Mouse (Mus musculus): ENCODE measurements around the gene Vrk3. TPM values are rescaled to one million over a fixed set of nuclear protein-coding genes. Genes with fewer than 3 reads are reported as not detected.
A peak's percentile ranks its signal among the peaks of the same experiment; 100 is the strongest.
"Not testable (repeated sequence)": the region's sequence is repeated elsewhere in the genome, so short reads cannot be mapped to it uniquely, and the experiment has no call there.

Vrk3 gene
- total RNA-seq, 1 experiment from 2014 or later = 67.1 TPM

DNA sequence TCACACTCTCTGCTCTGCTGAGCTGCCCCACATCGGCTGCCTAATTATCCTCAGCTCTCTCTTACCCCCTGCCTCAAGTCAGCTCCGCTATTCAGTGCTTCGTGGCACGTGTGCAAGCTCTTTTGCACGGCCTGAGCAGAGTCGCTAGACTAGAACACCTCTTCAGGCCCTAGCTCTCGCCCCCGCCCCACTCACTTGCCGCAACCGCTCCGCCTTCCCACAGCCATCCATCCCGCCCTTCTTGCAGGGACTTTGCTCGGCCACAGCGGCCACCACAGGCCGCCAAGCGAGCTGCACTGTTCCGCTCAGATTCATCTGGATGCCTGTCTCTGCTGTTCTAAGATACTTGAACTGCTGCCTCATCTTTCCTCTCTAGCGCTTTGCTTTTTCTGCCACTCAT is 3.1 kb upstream of the Vrk3 start:
- peak; percentile 64 to 79 for ATAC-seq (replicated peaks in 1 of 2; ENCODE audit: insufficient read depth in 1 of 2, low FRiP score in 2 of 2, low TSS enrichment in 1 of 2, low read depth in 1 of 2, poor library complexity in 2 of 2, severe bottlenecking in 2 of 2)

DNA sequence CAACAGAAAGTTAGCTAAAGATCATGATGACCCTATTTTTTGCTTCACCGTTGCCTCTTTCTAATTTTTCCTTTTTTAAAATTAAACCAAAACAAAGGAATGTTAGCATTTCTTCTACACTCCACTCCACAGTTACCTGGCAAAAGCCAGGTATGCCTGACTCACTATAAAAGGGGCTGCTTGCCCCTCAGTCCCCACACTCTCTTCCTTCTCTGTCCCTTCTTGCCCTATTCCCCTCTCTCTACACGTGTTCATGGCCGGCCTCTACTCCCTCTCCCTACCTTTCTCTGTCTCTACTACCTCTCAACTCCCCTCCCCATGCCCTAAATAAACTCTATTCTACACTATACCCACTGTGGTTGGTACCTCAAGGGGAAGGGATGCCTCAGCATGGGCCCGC is 1.1 kb upstream of the Vrk3 start:
- ATAC-seq (replicated peaks in 1 of 2; ENCODE audit: insufficient read depth in 1 of 2, low FRiP score in 2 of 2, low TSS enrichment in 1 of 2, low read depth in 1 of 2, poor library complexity in 2 of 2, severe bottlenecking in 2 of 2) = no peak

DNA sequence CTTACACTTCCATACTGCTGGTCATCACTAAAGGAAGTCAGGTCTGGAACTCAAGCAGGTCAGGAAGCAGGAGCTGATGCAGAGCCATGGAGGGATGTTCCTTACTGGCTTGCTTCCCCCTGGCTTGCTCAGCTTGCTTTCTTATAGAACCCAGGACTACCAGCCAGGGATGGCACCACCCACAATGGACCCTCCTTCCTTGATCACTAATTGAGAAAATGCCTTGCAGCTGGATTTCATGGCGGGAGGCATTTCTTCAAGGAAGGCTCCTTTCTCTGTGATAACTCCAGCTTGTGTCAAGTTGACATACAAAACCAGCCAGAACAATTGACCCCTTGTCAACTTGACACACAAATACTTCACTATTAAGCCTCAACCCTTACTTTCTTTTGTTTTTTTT is 2.7 kb downstream of the Vrk3 start, which contains the start of gene Zfp473:
Gene Zfp473 (minus strand): TSS at position 101 of the 400 bp plus-strand sequence.
- not testable (repeated sequence) for ATAC-seq (replicated peaks in 1 of 2; ENCODE audit: insufficient read depth in 1 of 2, low FRiP score in 2 of 2, low TSS enrichment in 1 of 2, low read depth in 1 of 2, poor library complexity in 2 of 2, severe bottlenecking in 2 of 2)

DNA sequence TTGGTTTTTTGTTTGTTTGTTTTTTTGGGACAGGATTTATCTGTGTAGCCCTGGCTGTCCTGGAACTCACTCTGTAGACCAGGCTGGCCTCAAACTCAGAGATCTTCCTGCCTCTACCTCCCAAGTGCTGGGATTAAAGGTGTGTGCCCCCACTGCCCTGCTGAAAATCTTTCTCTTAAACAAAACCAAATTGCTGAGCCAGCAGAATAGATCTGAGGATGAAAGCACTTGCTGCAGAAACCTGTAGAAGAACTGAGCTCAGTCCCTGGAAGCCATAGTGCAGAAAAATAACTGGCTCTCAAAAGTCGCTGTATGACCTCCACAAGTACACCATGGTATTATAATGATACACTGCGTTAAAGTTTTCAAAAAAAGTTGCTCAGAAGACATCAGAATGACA is 9.0 kb downstream of the Vrk3 start:
- no peak for ATAC-seq (replicated peaks in 1 of 2; ENCODE audit: insufficient read depth in 1 of 2, low FRiP score in 2 of 2, low TSS enrichment in 1 of 2, low read depth in 1 of 2, poor library complexity in 2 of 2, severe bottlenecking in 2 of 2)

DNA sequence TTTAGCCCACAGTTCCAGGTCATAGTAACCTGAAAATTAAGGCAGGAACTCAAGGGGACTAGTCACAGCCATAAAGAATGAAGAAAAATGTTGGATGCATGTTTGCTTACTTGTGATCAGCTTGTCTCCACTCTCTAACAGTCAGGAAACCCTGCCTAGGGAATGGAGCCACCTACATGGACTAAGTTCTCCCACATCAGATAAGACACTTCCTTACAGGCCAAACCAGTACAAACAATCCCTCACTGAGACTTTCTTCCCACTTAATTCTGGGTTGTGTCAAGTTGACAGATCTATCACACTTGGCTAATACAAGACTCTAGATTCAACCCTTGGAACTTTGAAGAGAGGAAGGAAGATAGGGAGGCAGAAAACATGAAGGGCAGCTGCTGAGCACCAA is 12.2 kb downstream of the Vrk3 start:
- no peak for ATAC-seq (replicated peaks in 1 of 2; ENCODE audit: insufficient read depth in 1 of 2, low FRiP score in 2 of 2, low TSS enrichment in 1 of 2, low read depth in 1 of 2, poor library complexity in 2 of 2, severe bottlenecking in 2 of 2)

DNA sequence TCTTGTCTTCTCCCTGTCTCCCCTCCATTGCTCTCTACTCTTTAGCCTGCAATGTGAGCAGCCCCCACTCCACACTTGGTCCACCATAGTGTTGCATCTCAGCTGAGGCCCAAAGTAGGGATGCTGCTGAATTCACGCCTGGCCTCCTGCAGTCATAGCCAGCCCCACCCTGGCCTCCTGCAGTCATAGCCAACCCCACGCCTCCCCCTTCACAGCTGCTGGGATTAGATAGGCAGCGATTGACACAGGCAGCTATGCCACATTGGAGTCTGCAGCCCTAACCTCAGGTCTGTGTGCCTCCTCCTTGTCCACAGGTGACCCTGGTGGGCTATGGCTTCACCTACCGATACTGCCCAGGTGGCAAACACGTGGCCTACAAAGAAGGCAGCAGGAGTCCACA is 19.9 kb downstream of the Vrk3 start:
- no peak for ATAC-seq (replicated peaks in 1 of 2; ENCODE audit: insufficient read depth in 1 of 2, low FRiP score in 2 of 2, low TSS enrichment in 1 of 2, low read depth in 1 of 2, poor library complexity in 2 of 2, severe bottlenecking in 2 of 2)

DNA sequence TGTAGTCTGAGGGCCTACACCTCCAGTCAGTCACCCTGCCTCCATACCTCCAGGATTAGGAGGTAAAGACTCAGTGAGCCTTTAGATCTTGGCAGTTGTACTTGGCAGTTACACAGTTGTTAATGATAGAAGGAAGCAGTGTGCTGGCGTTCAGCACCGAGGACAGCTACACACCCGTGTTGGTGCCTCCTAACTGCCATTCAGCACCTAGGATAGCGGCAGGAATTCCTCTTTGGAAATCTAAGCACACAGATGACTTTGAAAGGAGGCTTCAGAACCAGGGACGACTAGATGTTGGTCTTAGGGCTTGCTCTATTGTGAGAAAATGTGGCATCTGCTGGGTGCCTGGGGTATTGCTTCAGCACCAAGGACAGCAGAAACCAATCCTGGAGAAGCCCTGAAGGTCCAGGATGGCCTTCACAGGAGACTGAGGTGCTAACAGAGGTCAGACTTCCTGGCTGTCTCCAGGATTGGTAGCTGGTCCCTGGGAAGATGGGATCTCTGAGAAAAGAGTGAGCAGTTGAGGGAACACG is 21.9 kb downstream of the Vrk3 start:
- 0 out of 4 replicates have a peak, but pooled peaks of 1 of the 2 experiments have one; percentile 16 for ATAC-seq (replicated peaks in 1 of 2; ENCODE audit: insufficient read depth in 1 of 2, low FRiP score in 2 of 2, low TSS enrichment in 1 of 2, low read depth in 1 of 2, poor library complexity in 2 of 2, severe bottlenecking in 2 of 2)

DNA sequence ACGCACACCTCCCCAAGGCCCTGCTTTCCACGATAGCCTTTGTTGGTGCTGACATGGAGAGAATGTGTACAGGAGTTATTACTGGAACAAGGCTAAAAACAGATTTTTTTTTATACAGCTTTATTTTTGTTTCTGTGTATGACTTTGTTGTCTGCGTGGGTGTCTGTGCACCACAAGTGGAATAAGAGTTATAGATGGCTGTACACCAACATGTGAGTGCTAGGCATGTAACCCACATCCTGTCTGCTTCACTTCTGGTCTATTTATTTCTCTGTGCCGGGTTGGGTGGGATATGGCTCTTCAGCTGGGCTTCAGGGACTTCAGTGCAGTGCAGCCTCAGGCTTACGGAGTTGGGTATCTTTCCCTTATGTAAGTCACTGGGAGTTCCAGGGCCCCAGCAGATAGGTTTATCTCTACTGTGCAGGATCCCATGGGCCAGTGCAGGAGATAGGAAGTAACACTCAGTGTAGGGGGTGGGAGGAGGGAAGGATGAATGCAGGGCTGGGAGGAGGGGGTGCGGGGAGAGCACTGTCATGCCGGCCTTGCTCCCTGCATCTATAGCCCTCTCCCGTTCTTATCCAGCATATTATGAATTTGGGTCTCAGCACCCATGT is 24.5 kb downstream of the Vrk3 start:
- no peak for ATAC-seq (replicated peaks in 1 of 2; ENCODE audit: insufficient read depth in 1 of 2, low FRiP score in 2 of 2, low TSS enrichment in 1 of 2, low read depth in 1 of 2, poor library complexity in 2 of 2, severe bottlenecking in 2 of 2)

DNA sequence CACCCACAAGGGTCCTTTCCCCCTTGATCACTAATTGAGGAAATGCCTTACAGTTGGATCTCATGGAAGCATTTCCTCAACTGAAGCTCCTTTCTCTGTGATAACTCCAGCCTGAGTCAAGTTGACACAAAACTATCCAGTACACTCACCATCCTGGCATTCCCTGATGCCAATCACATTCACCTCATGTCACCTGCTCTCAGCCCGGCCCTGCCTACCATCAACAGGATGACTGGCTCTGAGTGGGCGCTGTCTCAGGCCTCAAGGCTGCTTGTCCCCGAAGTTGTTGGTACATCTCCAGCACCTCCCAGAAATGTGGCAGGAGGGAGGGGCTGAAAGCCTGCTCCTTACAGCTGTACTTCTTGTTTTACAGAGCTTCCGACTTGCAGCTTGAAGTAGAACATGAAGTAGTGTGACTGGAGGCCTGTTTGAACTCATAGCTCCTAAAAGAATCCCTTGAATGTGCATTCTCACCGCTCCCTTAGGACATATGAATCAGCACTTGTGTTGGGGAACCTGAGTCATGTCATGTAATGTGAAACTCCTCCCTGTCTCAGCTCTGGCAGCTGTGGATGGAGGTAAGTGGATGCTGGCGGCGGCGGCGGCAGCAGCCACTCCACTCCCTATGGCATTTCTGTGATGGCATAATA is 28.8 kb downstream of the Vrk3 start:
- ATAC-seq (replicated peaks in 1 of 2; ENCODE audit: insufficient read depth in 1 of 2, low FRiP score in 2 of 2, low TSS enrichment in 1 of 2, low read depth in 1 of 2, poor library complexity in 2 of 2, severe bottlenecking in 2 of 2) = no peak

DNA sequence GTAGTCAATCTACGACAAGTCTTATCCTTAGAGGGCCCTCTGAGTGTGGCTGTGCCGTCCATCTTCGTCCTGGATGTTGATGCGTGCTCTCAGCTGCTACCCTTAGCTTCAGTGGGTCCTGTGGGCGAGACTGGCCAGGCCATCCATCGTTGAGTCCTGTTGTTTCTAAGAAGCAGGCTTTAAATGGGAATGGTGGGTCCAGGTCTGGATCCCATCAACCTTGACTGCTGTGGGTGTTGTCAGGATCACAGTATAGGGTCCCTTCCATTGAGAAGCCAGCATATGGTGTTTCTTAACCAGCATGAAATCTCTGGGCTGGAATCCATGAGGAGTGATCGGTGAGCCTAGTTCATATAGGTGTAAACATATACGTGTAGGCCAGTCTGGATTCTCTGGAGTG is 31.9 kb downstream of the Vrk3 start:
- no peak for ATAC-seq (replicated peaks in 1 of 2; ENCODE audit: insufficient read depth in 1 of 2, low FRiP score in 2 of 2, low TSS enrichment in 1 of 2, low read depth in 1 of 2, poor library complexity in 2 of 2, severe bottlenecking in 2 of 2)

DNA sequence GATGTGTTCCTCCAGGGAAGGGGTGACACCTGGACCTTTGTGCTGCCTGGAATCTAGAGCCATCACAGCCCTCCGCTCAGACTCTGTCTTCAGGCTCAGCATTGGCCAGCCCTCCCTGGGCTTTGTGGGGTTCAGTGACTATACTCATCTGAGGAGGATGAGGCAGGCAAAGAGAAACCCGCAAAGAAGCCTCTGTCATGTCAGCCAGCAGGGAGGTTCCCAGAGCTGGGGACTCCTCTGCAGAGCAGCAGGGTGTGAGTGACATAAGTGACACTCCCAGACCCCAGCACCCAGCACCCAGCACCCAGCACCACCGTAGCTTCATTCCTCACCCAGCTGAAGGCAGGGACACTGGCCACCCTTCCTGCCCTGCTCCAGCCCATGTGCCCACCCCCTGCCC is 41.3 kb downstream of the Vrk3 start:
- no peak for ATAC-seq (replicated peaks in 1 of 2; ENCODE audit: insufficient read depth in 1 of 2, low FRiP score in 2 of 2, low TSS enrichment in 1 of 2, low read depth in 1 of 2, poor library complexity in 2 of 2, severe bottlenecking in 2 of 2)

DNA sequence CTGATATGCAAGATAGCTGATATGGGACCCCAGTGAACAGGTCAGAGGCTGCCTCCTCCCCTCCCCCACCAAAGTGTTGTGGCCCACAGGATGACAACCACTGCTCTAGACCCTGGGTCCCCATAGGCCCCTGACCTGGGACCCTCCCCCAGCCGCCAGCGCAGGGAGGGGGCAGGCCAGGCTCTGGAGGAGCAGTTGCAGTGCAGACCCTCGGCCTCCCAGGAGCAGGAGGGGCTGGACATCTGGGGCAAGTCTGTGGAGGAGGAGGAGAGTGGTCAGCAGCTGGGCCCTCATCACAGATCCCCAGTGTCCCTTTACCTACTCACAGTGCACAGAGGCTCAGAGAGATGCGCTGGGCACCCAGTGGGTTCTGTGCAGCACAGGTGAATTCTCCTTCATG is 41.9 kb downstream of the Vrk3 start:
- no peak for ATAC-seq (replicated peaks in 1 of 2; ENCODE audit: insufficient read depth in 1 of 2, low FRiP score in 2 of 2, low TSS enrichment in 1 of 2, low read depth in 1 of 2, poor library complexity in 2 of 2, severe bottlenecking in 2 of 2)

DNA sequence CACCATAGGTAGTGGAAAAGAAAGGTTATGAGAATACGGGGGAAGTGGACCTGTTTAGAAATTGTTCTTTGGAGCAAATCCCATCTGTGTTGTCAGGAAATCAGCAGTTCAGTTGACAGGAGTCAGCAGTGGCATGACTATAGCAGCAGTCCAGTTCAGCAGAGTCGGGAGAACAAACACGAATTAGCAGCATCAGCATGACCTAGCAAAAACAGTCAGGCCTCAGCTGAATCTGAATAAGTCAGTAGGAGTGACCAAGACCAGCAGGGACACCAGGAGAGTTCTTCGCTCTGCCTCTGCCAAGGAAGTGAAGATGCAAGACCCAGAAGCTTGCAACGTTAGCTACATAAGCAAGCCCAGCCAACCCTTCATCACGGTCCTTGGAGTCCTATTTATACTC is 44.6 kb downstream of the Vrk3 start:
- no peak for ATAC-seq (replicated peaks in 1 of 2; ENCODE audit: insufficient read depth in 1 of 2, low FRiP score in 2 of 2, low TSS enrichment in 1 of 2, low read depth in 1 of 2, poor library complexity in 2 of 2, severe bottlenecking in 2 of 2)

DNA sequence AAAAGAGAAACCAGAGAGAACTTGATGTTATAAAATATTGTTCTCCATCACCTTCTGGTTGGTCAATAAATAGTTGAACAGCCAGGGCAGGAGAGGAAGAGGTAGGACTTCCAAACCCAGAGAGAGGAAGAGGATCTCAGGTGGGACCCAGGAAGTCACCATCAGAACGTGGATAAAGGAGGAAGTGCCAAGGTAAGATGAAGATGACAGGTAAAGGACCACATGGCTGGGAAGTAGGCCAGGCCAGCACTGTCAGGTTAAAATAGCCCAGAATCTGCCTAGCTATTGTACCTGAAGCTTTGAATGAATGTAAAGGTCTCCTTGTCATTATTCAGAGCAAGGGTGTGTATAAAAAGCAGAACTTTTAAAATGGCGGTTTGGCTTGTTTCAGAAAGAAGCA is 60.7 kb downstream of the Vrk3 start:
- ATAC-seq (replicated peaks in 1 of 2; ENCODE audit: insufficient read depth in 1 of 2, low FRiP score in 2 of 2, low TSS enrichment in 1 of 2, low read depth in 1 of 2, poor library complexity in 2 of 2, severe bottlenecking in 2 of 2) = no peak

DNA sequence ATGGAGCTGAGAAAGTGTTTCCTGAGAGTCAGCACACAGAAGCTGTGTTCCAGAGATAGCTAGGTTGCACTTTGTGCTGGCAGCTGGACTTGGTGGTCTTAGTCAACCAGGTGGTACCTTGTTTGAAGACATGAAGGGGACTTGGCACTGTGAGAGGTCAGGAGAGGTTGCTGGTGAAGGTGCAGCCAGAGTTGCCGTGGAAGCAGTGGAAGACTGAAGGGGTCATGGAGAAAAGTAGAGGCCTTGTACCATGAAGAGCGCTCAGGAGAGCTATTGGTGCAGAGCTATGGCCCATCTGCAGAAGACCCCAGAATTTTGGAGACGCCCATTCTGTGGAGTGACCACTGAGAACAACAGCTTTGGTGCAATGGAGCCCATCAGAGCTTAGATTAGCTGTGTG is 61.3 kb downstream of the Vrk3 start:
- no peak for ATAC-seq (replicated peaks in 1 of 2; ENCODE audit: insufficient read depth in 1 of 2, low FRiP score in 2 of 2, low TSS enrichment in 1 of 2, low read depth in 1 of 2, poor library complexity in 2 of 2, severe bottlenecking in 2 of 2)

DNA sequence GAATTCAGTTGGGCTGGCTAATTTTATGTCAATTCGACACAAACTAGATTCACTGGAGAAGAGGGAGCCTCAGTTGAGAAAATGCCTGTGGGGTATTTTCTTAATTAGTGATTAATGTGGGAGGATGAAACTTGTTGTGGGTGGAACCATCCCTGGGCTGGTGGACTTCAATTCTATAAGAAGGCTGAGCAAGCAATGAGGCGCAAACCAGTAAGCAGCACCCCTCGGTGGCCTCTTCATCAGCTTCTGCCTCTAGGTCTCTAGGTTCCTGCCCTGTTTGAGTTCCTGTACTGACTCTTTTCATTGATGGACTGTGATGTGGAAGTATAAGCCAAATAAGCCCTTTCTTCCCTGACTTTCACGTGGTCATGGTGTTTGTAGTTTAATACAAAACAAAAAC is 62.2 kb downstream of the Vrk3 start:
- ATAC-seq (replicated peaks in 1 of 2; ENCODE audit: insufficient read depth in 1 of 2, low FRiP score in 2 of 2, low TSS enrichment in 1 of 2, low read depth in 1 of 2, poor library complexity in 2 of 2, severe bottlenecking in 2 of 2) = no peak

DNA sequence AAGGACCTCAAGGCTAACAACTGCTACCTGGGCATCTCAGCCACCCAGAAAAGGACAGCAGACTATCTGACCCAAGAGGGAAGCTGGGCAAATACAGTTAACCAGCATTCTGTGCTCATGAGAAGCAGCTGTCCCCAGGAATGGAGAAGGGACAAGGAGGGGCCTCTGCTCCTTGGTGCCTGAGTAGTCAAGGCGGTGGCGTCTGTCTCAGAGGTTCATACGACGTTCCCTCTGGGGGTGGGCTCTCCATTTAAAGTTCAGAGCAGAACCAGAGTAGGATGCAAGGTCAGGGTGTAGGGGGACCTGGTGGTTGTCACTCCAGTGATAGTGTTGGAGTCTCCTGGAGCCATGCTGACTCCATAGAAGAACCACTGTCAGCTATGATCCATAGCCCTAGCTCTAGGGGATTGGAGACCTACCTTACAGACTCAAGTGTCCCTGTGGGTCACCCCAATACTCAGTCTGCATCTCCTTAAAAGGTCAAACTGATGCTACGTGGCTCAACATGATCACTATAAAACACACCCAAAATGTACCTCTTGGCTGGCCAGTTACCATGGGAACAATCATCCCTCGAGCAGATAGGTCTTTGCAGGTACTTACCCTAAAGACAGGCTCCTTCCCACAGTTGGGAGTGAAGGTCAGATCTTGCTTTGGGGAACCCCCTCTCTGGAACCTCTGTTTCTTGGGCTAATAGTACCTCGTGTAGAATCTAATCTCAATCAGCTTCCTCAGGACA is 62.8 kb downstream of the Vrk3 start:
- ATAC-seq (replicated peaks in 1 of 2; ENCODE audit: insufficient read depth in 1 of 2, low FRiP score in 2 of 2, low TSS enrichment in 1 of 2, low read depth in 1 of 2, poor library complexity in 2 of 2, severe bottlenecking in 2 of 2) = no peak

DNA sequence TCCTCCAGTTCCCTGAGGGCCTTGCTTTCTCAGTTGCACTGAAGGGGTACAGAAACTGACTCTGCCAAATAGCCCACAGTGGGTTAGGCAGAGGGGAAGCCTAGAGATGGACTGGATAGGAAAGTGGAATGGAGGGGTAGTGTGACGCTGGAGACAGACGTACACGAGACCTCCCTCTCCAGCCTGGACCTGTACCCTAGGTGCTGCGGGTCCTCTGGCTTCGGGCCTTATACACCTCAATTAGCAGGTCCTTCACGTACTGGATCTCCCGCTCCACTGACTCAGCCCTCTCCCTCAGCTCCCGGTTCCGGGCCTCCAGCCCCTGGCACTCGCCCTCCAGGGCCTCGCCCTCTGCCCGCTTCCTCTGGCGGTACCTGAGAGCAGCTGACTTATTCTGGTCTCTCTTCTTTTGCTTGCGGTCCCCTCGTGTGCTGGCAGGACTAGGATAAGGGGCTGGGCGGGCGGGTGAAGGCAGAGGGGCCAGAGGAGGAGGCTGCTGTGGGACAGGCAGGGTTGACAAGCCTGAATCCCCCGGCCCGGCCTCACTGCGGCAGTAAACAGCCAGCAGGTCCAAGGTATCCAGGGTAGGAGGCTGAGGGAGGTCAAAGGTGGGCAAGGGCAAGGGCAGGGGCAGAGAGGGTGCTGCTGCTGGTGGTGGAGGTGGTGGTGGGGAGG is 64.6 kb downstream of the Vrk3 start:
- no peak for ATAC-seq (replicated peaks in 1 of 2; ENCODE audit: insufficient read depth in 1 of 2, low FRiP score in 2 of 2, low TSS enrichment in 1 of 2, low read depth in 1 of 2, poor library complexity in 2 of 2, severe bottlenecking in 2 of 2)

All from hematopoietic stem cell, adult 5-6 weeks (primary cell).